In the genomic region with DNA sequence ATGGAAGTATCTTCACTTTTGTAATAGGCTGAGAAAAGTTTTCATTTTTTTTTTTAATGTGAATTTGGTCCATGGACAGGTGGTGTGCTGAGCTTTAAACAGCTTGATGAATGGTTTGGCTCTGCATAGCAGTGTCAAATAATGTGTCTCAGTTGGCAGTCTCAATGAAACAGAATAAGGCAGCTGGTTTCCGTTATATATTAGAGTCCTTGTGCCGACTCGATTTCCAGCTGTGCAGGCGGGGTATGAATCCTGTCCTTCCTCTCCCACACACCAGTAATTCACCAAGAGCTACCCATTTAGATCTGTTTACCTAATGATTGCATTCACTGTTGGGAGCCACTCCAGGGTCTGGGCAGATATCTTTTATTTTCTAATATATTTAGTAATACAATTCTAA, we compare ENCODE assay signal across 13 mouse cellular contexts.
A peak's percentile ranks its signal among the peaks of the same experiment; 100 is the strongest.
DNase-seq lines count a peak whose midpoint lies in the region; ATAC-seq and TF ChIP-seq lines count a peak whose summit lies in the region.
"Had no signal": no experiment of that assay in that cellular context is flagged by ENCODE, and none has a peak within 500 bp of the region (broad histone marks: within the 10 kb centered on the region; RNA-seq: fewer than 3 reads in every experiment).

No protein-coding gene starts in this region.

- H3K4me1 ChIP-seq in intestine, embryonic 14.5 days (replicated peaks; ENCODE audit: control insufficient read depth, insufficient read depth, low read length) = no peaks in the 10 kb centered on the region; the same call in 1 of the 2 replicates
- H3K4me1 ChIP-seq in intestine, postnatal 0 days (replicated peaks; ENCODE audit: control insufficient read depth, insufficient read depth, low read length) = no peaks in the 10 kb centered on the region
- no peaks in the 10 kb centered on the region for H3K4me1 ChIP-seq in neural tube, embryonic 11.5 days (ENCODE audit: control insufficient read depth, insufficient read depth, low read length)
- H3K4me1 ChIP-seq in hindbrain, embryonic 16.5 days (ENCODE audit: control insufficient read depth, insufficient read depth, low read depth, low read length) = no peaks in the 10 kb centered on the region
- no peaks in the 10 kb centered on the region for H3K4me1 ChIP-seq in stomach, embryonic 15.5 days
- H3K4me1 ChIP-seq: embryonic facial prominence, embryonic 13.5 days; liver, embryonic 13.5 days; midbrain, embryonic 10.5 days had no signal

- DNase-seq in intestine, embryonic 14.5 days (ENCODE audit: low spot score) = no peak
- DNase-seq in neural tube, embryonic 11.5 days (ENCODE audit: low spot score) = peak; percentile 18
- no peak for DNase-seq in neural tube, embryonic 10.5 days (ENCODE audit: extremely low spot score, low spot score)
- DNase-seq in urinary bladder, postnatal 25 days (ENCODE audit: low spot score) = no peak
- DNase-seq in gastrocnemius, postnatal 10 days = no peak
- DNase-seq: adrenal gland, adult 2 months; liver, embryonic 13.5 days had no signal

- H3K9ac ChIP-seq in intestine, embryonic 14.5 days (ENCODE audit: low read length) = no peak overlapping the region
- H3K9ac ChIP-seq in intestine, postnatal 0 days (ENCODE audit: low read depth, low read length) = no peak overlapping the region
- no peak overlapping the region for H3K9ac ChIP-seq in neural tube, embryonic 11.5 days (ENCODE audit: low read length)
- H3K9ac ChIP-seq in hindbrain, embryonic 16.5 days (ENCODE audit: low read depth, low read length) = no peak overlapping the region
- no peak overlapping the region for H3K9ac ChIP-seq in stomach, embryonic 15.5 days
- H3K9ac ChIP-seq: embryonic facial prominence, embryonic 13.5 days; heart, embryonic 13.5 days; liver, embryonic 13.5 days had no signal

- WGBS in intestine, embryonic 14.5 days = 25% methylated on average over 4 of the region's 4 CpGs
- WGBS in intestine, postnatal 0 days = 52% methylated on average over 4 of the region's 4 CpGs
- 41% methylated on average over 4 of the region's 4 CpGs for WGBS in neural tube, embryonic 11.5 days
- WGBS in hindbrain, embryonic 16.5 days = 21% methylated on average over 4 of the region's 4 CpGs
- 33% methylated on average over 4 of the region's 4 CpGs for WGBS in stomach, embryonic 15.5 days

- no peaks in the 10 kb centered on the region for H3K27me3 ChIP-seq in intestine, embryonic 14.5 days (replicated peaks; ENCODE audit: control insufficient read depth, insufficient read depth, low read length)
- no peaks in the 10 kb centered on the region for H3K27me3 ChIP-seq in intestine, postnatal 0 days (replicated peaks; ENCODE audit: control insufficient read depth, insufficient read depth, low read length)
- H3K27me3 ChIP-seq in neural tube, embryonic 11.5 days (ENCODE audit: control insufficient read depth, insufficient read depth, low read length) = no peaks in the 10 kb centered on the region
- H3K27me3 ChIP-seq in hindbrain, embryonic 16.5 days (replicated peaks; ENCODE audit: control insufficient read depth, insufficient read depth, low read length) = no peaks in the 10 kb centered on the region
- H3K27me3 ChIP-seq in stomach, embryonic 15.5 days (replicated peaks) = no peaks in the 10 kb centered on the region
- H3K27me3 ChIP-seq: embryonic facial prominence, embryonic 13.5 days; heart, embryonic 13.5 days; liver, embryonic 13.5 days had no signal

- H3K4me2 ChIP-seq in intestine, embryonic 14.5 days (ENCODE audit: low read length) = 0 out of 2 replicates have a peak overlapping the region, but pooled peaks have one; percentile 11
- H3K4me2 ChIP-seq in intestine, postnatal 0 days (replicated peaks; ENCODE audit: low read depth) = no peak overlapping the region
- H3K4me2 ChIP-seq in neural tube, embryonic 11.5 days (ENCODE audit: low read depth) = no peak overlapping the region
- H3K4me2 ChIP-seq in hindbrain, embryonic 16.5 days (ENCODE audit: low read length) = no peak overlapping the region
- H3K4me2 ChIP-seq in stomach, embryonic 15.5 days = no peak overlapping the region
- H3K4me2 ChIP-seq: embryonic facial prominence, embryonic 13.5 days; heart, embryonic 13.5 days; liver, embryonic 13.5 days had no signal

- H3K4me3 ChIP-seq in intestine, embryonic 14.5 days (ENCODE audit: low read depth, low read length) = no peak overlapping the region
- H3K4me3 ChIP-seq in intestine, postnatal 0 days (ENCODE audit: low read depth, low read length) = no peak overlapping the region
- no peak overlapping the region for H3K4me3 ChIP-seq in neural tube, embryonic 11.5 days (ENCODE audit: low read depth, low read length)
- H3K4me3 ChIP-seq in hindbrain, embryonic 16.5 days (ENCODE audit: low read length) = no peak overlapping the region
- H3K4me3 ChIP-seq in stomach, embryonic 15.5 days (replicated peaks) = no peak overlapping the region
- H3K4me3 ChIP-seq: embryonic facial prominence, embryonic 13.5 days; heart, embryonic 13.5 days; liver, embryonic 13.5 days; midbrain, embryonic 10.5 days had no signal

- no peak for TF ChIP-seq CTCF in intestine, postnatal 0 days (IDR thresholded peaks at IDR 0.05; ENCODE audit: low read depth)

- no peak overlapping the region for H3K27ac ChIP-seq in intestine, embryonic 14.5 days (ENCODE audit: low read depth)
- no peak overlapping the region for H3K27ac ChIP-seq in intestine, postnatal 0 days (ENCODE audit: low read depth, low read length)
- H3K27ac ChIP-seq in neural tube, embryonic 11.5 days (ENCODE audit: low read depth, low read length) = no peak overlapping the region
- H3K27ac ChIP-seq in hindbrain, embryonic 16.5 days (ENCODE audit: low read depth, low read length) = no peak overlapping the region
- H3K27ac ChIP-seq in stomach, embryonic 15.5 days = no peak overlapping the region
- H3K27ac ChIP-seq: embryonic facial prominence, embryonic 13.5 days; heart, embryonic 13.5 days; liver, embryonic 13.5 days; midbrain, embryonic 10.5 days had no signal

- ATAC-seq in intestine, embryonic 14.5 days (replicated peaks; ENCODE audit: low FRiP score, low TSS enrichment, low read depth) = peak; percentile 32; the same call in 1 of the 2 replicates
- no peak for ATAC-seq in intestine, postnatal 0 days
- ATAC-seq in neural tube, embryonic 11.5 days (ENCODE audit: insufficient read depth, low FRiP score, low TSS enrichment) = no peak
- peak; percentile 76 for ATAC-seq in hindbrain, embryonic 16.5 days
- peak; percentile 79; the same call in 1 of the 2 replicates for ATAC-seq in stomach, embryonic 15.5 days (ENCODE audit: insufficient read depth, low FRiP score, low read depth)

- H3K36me3 ChIP-seq in intestine, embryonic 14.5 days (ENCODE audit: control insufficient read depth, insufficient read depth, low read length) = no peaks in the 10 kb centered on the region
- no peaks in the 10 kb centered on the region for H3K36me3 ChIP-seq in intestine, postnatal 0 days (ENCODE audit: control insufficient read depth, insufficient read depth)
- no peaks in the 10 kb centered on the region for H3K36me3 ChIP-seq in neural tube, embryonic 11.5 days (ENCODE audit: control insufficient read depth, insufficient read depth, low read length)
- H3K36me3 ChIP-seq in hindbrain, embryonic 16.5 days (ENCODE audit: control insufficient read depth, insufficient read depth, low read length) = no peaks in the 10 kb centered on the region
- no peaks in the 10 kb centered on the region for H3K36me3 ChIP-seq in stomach, embryonic 15.5 days
- H3K36me3 ChIP-seq: embryonic facial prominence, embryonic 13.5 days; heart, embryonic 13.5 days; liver, embryonic 13.5 days; midbrain, embryonic 10.5 days had no signal

- no peaks in the 10 kb centered on the region for H3K9me3 ChIP-seq in intestine, embryonic 14.5 days (ENCODE audit: control insufficient read depth, low read length)
- no peaks in the 10 kb centered on the region for H3K9me3 ChIP-seq in intestine, postnatal 0 days (ENCODE audit: control insufficient read depth)
- no peaks in the 10 kb centered on the region for H3K9me3 ChIP-seq in neural tube, embryonic 11.5 days (ENCODE audit: control insufficient read depth, low read length)
- no peaks in the 10 kb centered on the region for H3K9me3 ChIP-seq in hindbrain, embryonic 16.5 days (ENCODE audit: control insufficient read depth, low read length)
- H3K9me3 ChIP-seq in stomach, embryonic 15.5 days = no peaks in the 10 kb centered on the region
- H3K9me3 ChIP-seq: embryonic facial prominence, embryonic 13.5 days; heart, embryonic 13.5 days; liver, embryonic 13.5 days; midbrain, embryonic 10.5 days had no signal

Comparison
In these comparisons a context has a peak if more than half of its experiments do, and no peak if none do; other contexts are left out.
1. ATAC-seq: peak in intestine, embryonic 14.5 days (single experiment), hindbrain, embryonic 16.5 days (single experiment) and stomach, embryonic 15.5 days (single experiment); none in intestine, postnatal 0 days (single experiment) and neural tube, embryonic 11.5 days (single experiment).